9 mouse cellular contexts compared by ENCODE assay signal in genomic region chr7:45744387-45744786, GRCm38 (mm10). TPM values are rescaled to one million over a fixed set of nuclear protein-coding genes. Genes with fewer than 3 reads are reported as not detected.
A peak's percentile ranks its signal among the peaks of the same experiment; 100 is the strongest.
DNase-seq lines count a peak whose midpoint lies in the region; ATAC-seq and TF ChIP-seq lines count a peak whose summit lies in the region.
"Had no signal": no experiment of that assay in that cellular context is flagged by ENCODE, and none has a peak within 500 bp of the region (broad histone marks: within the 10 kb centered on the region; RNA-seq: fewer than 3 reads in every experiment).

No protein-coding gene starts in this region.

- H3K4me3 ChIP-seq in embryonic facial prominence, embryonic 11.5 days (ENCODE audit: low read depth, low read length), result no peak overlapping the region
- H3K4me3 ChIP-seq in kidney, embryonic 15.5 days (replicated peaks), result no peak overlapping the region
- H3K4me3 ChIP-seq in lung, adult 2 months (replicated peaks; ENCODE audit: extremely low read depth, low read depth, low read length), result no peak overlapping the region
- H3K4me3 ChIP-seq: heart, adult 2 months had no signal

- H3K36me3 ChIP-seq in embryonic facial prominence, embryonic 11.5 days (replicated peaks; ENCODE audit: control insufficient read depth, insufficient read depth, low read depth, low read length), result no peaks in the 10 kb centered on the region
- H3K36me3 ChIP-seq in kidney, embryonic 15.5 days, result no peaks in the 10 kb centered on the region
- no peaks in the 10 kb centered on the region for H3K36me3 ChIP-seq in splenic B cell, adult 2 months (ENCODE audit: control insufficient read depth, insufficient read depth, low read length, poor library complexity, severe bottlenecking)

- no peak overlapping the region for H3K27ac ChIP-seq in embryonic facial prominence, embryonic 11.5 days (replicated peaks; ENCODE audit: low read depth, low read length)
- no peak overlapping the region for H3K27ac ChIP-seq in kidney, embryonic 15.5 days
- H3K27ac ChIP-seq: heart, adult 2 months had no signal

- TF ChIP-seq CTCF in lung, adult 2 months (IDR thresholded peaks at IDR 0.05; ENCODE audit: insufficient read depth, low read length), result no peak

- H3K9me3 ChIP-seq in embryonic facial prominence, embryonic 11.5 days (replicated peaks; ENCODE audit: control insufficient read depth, low read length), result no peaks in the 10 kb centered on the region
- no peaks in the 10 kb centered on the region; the same call in 1 of the 2 replicates for H3K9me3 ChIP-seq in kidney, embryonic 15.5 days (replicated peaks)

- WGBS in embryonic facial prominence, embryonic 11.5 days, result 39% methylated on average over 2 of the region's 2 CpGs
- 28% methylated on average over 2 of the region's 2 CpGs for WGBS in kidney, embryonic 15.5 days
- WGBS in lung, adult 2 months, result 36% methylated on average over 2 of the region's 2 CpGs

- ATAC-seq in embryonic facial prominence, embryonic 11.5 days (replicated peaks; ENCODE audit: insufficient number of reproducible peaks, low FRiP score, low TSS enrichment, low read depth), result no peak
- peak; percentile 52; the same call in 1 of the 2 replicates for ATAC-seq in kidney, embryonic 15.5 days (replicated peaks; ENCODE audit: low FRiP score)

- peak; percentile 30 for DNase-seq in thymus, postnatal 0 days (ENCODE audit: low spot score)
- DNase-seq in thymus, postnatal 10 days (ENCODE audit: low spot score in 2 of 2), result no peak
- DNase-seq in adrenal gland, postnatal 36 days, result peak; percentile 75 to 81
- DNase-seq in embryonic facial prominence, embryonic 11.5 days (ENCODE audit: low spot score), result peak; percentile 75
- peak; percentile 61 for DNase-seq in lung, adult 2 months
- DNase-seq in splenic B cell, adult 2 months (ENCODE audit: low read depth, low spot score), result peak; percentile 79

- no peak overlapping the region for H3K9ac ChIP-seq in embryonic facial prominence, embryonic 11.5 days (replicated peaks; ENCODE audit: low read length)
- no peak overlapping the region for H3K9ac ChIP-seq in kidney, embryonic 15.5 days

- H3K4me2 ChIP-seq in embryonic facial prominence, embryonic 11.5 days (ENCODE audit: low read depth, low read length), result no peak overlapping the region
- H3K4me2 ChIP-seq in kidney, embryonic 15.5 days, result no peak overlapping the region

- no peaks in the 10 kb centered on the region for H3K27me3 ChIP-seq in embryonic facial prominence, embryonic 11.5 days (ENCODE audit: control insufficient read depth, insufficient read depth, low read length)
- H3K27me3 ChIP-seq in kidney, embryonic 15.5 days, result no peaks in the 10 kb centered on the region
- no peaks in the 10 kb centered on the region for H3K27me3 ChIP-seq in splenic B cell, adult 2 months (ENCODE audit: control insufficient read depth, insufficient read depth, low read length, poor library complexity, severe bottlenecking)

- TF ChIP-seq POLR2A in lung, adult 2 months (IDR thresholded peaks at IDR 0.05; ENCODE audit: borderline replicate concordance, extremely low read depth, low read depth, low read length), result no peak

- no peaks in the 10 kb centered on the region; the same call in 1 of the 2 replicates for H3K4me1 ChIP-seq in embryonic facial prominence, embryonic 11.5 days (ENCODE audit: control insufficient read depth, insufficient read depth, low read length)
- H3K4me1 ChIP-seq in kidney, embryonic 15.5 days, result peaks cover 19% of the 10 kb centered on the region
- no peaks in the 10 kb centered on the region for H3K4me1 ChIP-seq in lung, adult 2 months (ENCODE audit: control insufficient read depth, insufficient read depth, low read length)

RNA-seq across cellular contexts. Expression of gene Spaca4, which starts 18.8 kb away (rescaled TPM):
- not detected in 2 replicates for polyA plus RNA-seq in thymus, postnatal 0 days (2015; fragmentation: Nextera tagmentation; extraction: Ambion mirVana)
- not detected for total RNA-seq in adrenal gland, postnatal 36 days (2021)
- not detected in 2 replicates for polyA plus RNA-seq in embryonic facial prominence, embryonic 11.5 days (2014; fragmentation: Nextera tagmentation; extraction: Ambion mirVana)
- not detected in 2 replicates for polyA plus RNA-seq in kidney, embryonic 15.5 days (2015; fragmentation: Nextera tagmentation; extraction: Ambion mirVana)
- polyA plus RNA-seq in lung, adult 2 months (2012; rRNA removed), result not detected in 2 replicates
- total RNA-seq: heart, adult 2 months had no signal
- polyA plus RNA-seq: heart, adult 2 months; neural tube, embryonic 14.5 days had no signal

RNA-seq across cellular contexts. Expression of gene Fam83e, which starts 23.4 kb away (rescaled TPM):
- polyA plus RNA-seq in thymus, postnatal 0 days (2015; fragmentation: Nextera tagmentation; extraction: Ambion mirVana), result 0.50 and 0.66 TPM in 2 replicates
- under 1 TPM; 0.36 to 0.46 TPM for total RNA-seq in adrenal gland, postnatal 36 days (2021)
- polyA plus RNA-seq in embryonic facial prominence, embryonic 11.5 days (2014; fragmentation: Nextera tagmentation; extraction: Ambion mirVana), result 0.21 and 0.35 TPM in 2 replicates
- polyA plus RNA-seq in kidney, embryonic 15.5 days (2015; fragmentation: Nextera tagmentation; extraction: Ambion mirVana), result 1.4 and 2.5 TPM in 2 replicates
- polyA plus RNA-seq in lung, adult 2 months (2012; rRNA removed), result 12.2 and 15.0 TPM in 2 replicates

RNA-seq across cellular contexts. Expression of gene Sphk2, which starts 26.6 kb away (rescaled TPM):
- 19.8 and 21.8 TPM in 2 replicates for polyA plus RNA-seq in thymus, postnatal 0 days (2015; fragmentation: Nextera tagmentation; extraction: Ambion mirVana)
- total RNA-seq in adrenal gland, postnatal 36 days (2021), result 10 to 100 TPM; 35.5 to 35.6 TPM
- 14.9 and 17.3 TPM in 2 replicates for polyA plus RNA-seq in embryonic facial prominence, embryonic 11.5 days (2014; fragmentation: Nextera tagmentation; extraction: Ambion mirVana)
- 28.1 and 33.7 TPM in 2 replicates for polyA plus RNA-seq in kidney, embryonic 15.5 days (2015; fragmentation: Nextera tagmentation; extraction: Ambion mirVana)
- polyA plus RNA-seq in lung, adult 2 months (2012; rRNA removed), result 59.7 and 62.4 TPM in 2 replicates

RNA-seq across cellular contexts. Expression of gene Rpl18, which starts 29.1 kb away (rescaled TPM):
- polyA plus RNA-seq in thymus, postnatal 0 days (2015; fragmentation: Nextera tagmentation; extraction: Ambion mirVana), result 1,315 and 1,426 TPM in 2 replicates
- 1,000 to 10,000 TPM; 1,050 to 1,062 TPM for total RNA-seq in adrenal gland, postnatal 36 days (2021)
- 1,026 and 1,114 TPM in 2 replicates for polyA plus RNA-seq in embryonic facial prominence, embryonic 11.5 days (2014; fragmentation: Nextera tagmentation; extraction: Ambion mirVana)
- polyA plus RNA-seq in kidney, embryonic 15.5 days (2015; fragmentation: Nextera tagmentation; extraction: Ambion mirVana), result 1,132 and 1,166 TPM in 2 replicates
- 1,119 and 1,194 TPM in 2 replicates for polyA plus RNA-seq in lung, adult 2 months (2012; rRNA removed)

RNA-seq across cellular contexts. Expression of gene Lmtk3, which starts 39.2 kb away (rescaled TPM):
- polyA plus RNA-seq in thymus, postnatal 0 days (2015; fragmentation: Nextera tagmentation; extraction: Ambion mirVana), result not detected in 2 replicates
- 1 to 10 TPM; 6.1 to 8.5 TPM for total RNA-seq in adrenal gland, postnatal 36 days (2021)
- 2.9 and 3.2 TPM in 2 replicates for polyA plus RNA-seq in embryonic facial prominence, embryonic 11.5 days (2014; fragmentation: Nextera tagmentation; extraction: Ambion mirVana)
- 2.5 and 3.1 TPM in 2 replicates for polyA plus RNA-seq in kidney, embryonic 15.5 days (2015; fragmentation: Nextera tagmentation; extraction: Ambion mirVana)
- polyA plus RNA-seq in lung, adult 2 months (2012; rRNA removed), result 0.70 and 1.5 TPM in 2 replicates

Comparison
In these comparisons a context has a peak if more than half of its experiments do, and no peak if none do; other contexts are left out.
1. DNase-seq: peak in thymus, postnatal 0 days (single experiment), adrenal gland, postnatal 36 days (2 of 2), embryonic facial prominence, embryonic 11.5 days (single experiment), lung, adult 2 months (single experiment) and splenic B cell, adult 2 months (single experiment); none in thymus, postnatal 10 days (0 of 2).